Comparison of ENCODE assay signal across 17 mouse cellular contexts in genomic region chr19:54783729-54784128, GRCm38 (mm10).
A peak's percentile ranks its signal among the peaks of the same experiment; 100 is the strongest.
DNase-seq lines count a peak whose midpoint lies in the region; ATAC-seq and TF ChIP-seq lines count a peak whose summit lies in the region.
"Had no signal": no experiment of that assay in that cellular context is flagged by ENCODE, and none has a peak within 500 bp of the region (broad histone marks: within the 10 kb centered on the region; RNA-seq: fewer than 3 reads in every experiment).

No protein-coding gene starts in this region.

- no peak overlapping the region for H3K9ac ChIP-seq in midbrain, postnatal 0 days (replicated peaks; ENCODE audit: low read length, poor library complexity, severe bottlenecking)
- H3K9ac ChIP-seq in midbrain, embryonic 13.5 days (replicated peaks): no peak overlapping the region
- no peak overlapping the region for H3K9ac ChIP-seq in neural tube, embryonic 15.5 days (replicated peaks)
- H3K9ac ChIP-seq: hindbrain, embryonic 13.5 days; intestine, embryonic 15.5 days; midbrain, embryonic 12.5 days had no signal

- intact Hi-C loops in heart, postnatal 36 days (cut with DNase I): no loop called here

- H3K27me3 ChIP-seq in midbrain, postnatal 0 days (ENCODE audit: insufficient read depth, low read length): no peaks in the 10 kb centered on the region
- H3K27me3 ChIP-seq in midbrain, embryonic 13.5 days: no peaks in the 10 kb centered on the region
- no peaks in the 10 kb centered on the region for H3K27me3 ChIP-seq in neural tube, embryonic 15.5 days (replicated peaks)
- H3K27me3 ChIP-seq: hindbrain, embryonic 13.5 days; intestine, embryonic 15.5 days; midbrain, embryonic 12.5 days had no signal

- H3K4me3 ChIP-seq in midbrain, postnatal 0 days (ENCODE audit: low read depth, low read length): no peak overlapping the region
- no peak overlapping the region for H3K4me3 ChIP-seq in midbrain, embryonic 13.5 days (replicated peaks)
- H3K4me3 ChIP-seq in neural tube, embryonic 15.5 days (replicated peaks): no peak overlapping the region
- H3K4me3 ChIP-seq: hindbrain, embryonic 13.5 days; intestine, embryonic 15.5 days; midbrain, embryonic 12.5 days had no signal

- no peaks in the 10 kb centered on the region for H3K36me3 ChIP-seq in midbrain, postnatal 0 days (ENCODE audit: insufficient read depth, low read length)
- no peaks in the 10 kb centered on the region for H3K36me3 ChIP-seq in midbrain, embryonic 13.5 days
- H3K36me3 ChIP-seq in neural tube, embryonic 15.5 days: no peaks in the 10 kb centered on the region
- H3K36me3 ChIP-seq: hindbrain, embryonic 13.5 days; intestine, embryonic 15.5 days; midbrain, embryonic 12.5 days had no signal

- H3K4me1 ChIP-seq in midbrain, postnatal 0 days (ENCODE audit: insufficient read depth, low read length): no peaks in the 10 kb centered on the region
- peaks cover 5% of the 10 kb centered on the region for H3K4me1 ChIP-seq in midbrain, embryonic 13.5 days (replicated peaks)
- no peaks in the 10 kb centered on the region for H3K4me1 ChIP-seq in neural tube, embryonic 15.5 days
- H3K4me1 ChIP-seq: hindbrain, embryonic 13.5 days; intestine, embryonic 15.5 days had no signal

- DNase-seq in heart, adult 11 months: peak; percentile 13
- no peak for DNase-seq in heart, postnatal 36 days
- DNase-seq in midbrain, postnatal 0 days (ENCODE audit: low spot score): no peak
- peak; percentile 7 for DNase-seq in ZHBTc4 (ENCODE audit: low read depth, low spot score)
- DNase-seq in heart, adult 18-20 months: no peak
- DNase-seq: cerebellum, postnatal 10 days; gastrocnemius, postnatal 10 days; kidney, postnatal 10 days; layer of hippocampus, adult 9-11 months; right cerebral cortex, adult 18-20 months; thymus, adult 2 months had no signal

- no peak for ATAC-seq in midbrain, postnatal 0 days (ENCODE audit: low FRiP score)
- ATAC-seq in midbrain, embryonic 13.5 days: no peak
- ATAC-seq in neural tube, embryonic 15.5 days (ENCODE audit: low FRiP score): no peak
- ATAC-seq: intestine, embryonic 15.5 days had no signal

- H3K4me2 ChIP-seq in midbrain, postnatal 0 days (ENCODE audit: low read depth, low read length, poor library complexity, severe bottlenecking): no peak overlapping the region
- no peak overlapping the region for H3K4me2 ChIP-seq in midbrain, embryonic 13.5 days (replicated peaks)
- no peak overlapping the region for H3K4me2 ChIP-seq in neural tube, embryonic 15.5 days
- H3K4me2 ChIP-seq: hindbrain, embryonic 13.5 days; intestine, embryonic 15.5 days; midbrain, embryonic 12.5 days had no signal

- peak; percentile 24 for TF ChIP-seq CTCF in midbrain, postnatal 0 days (IDR thresholded peaks at IDR 0.05)

- 76% methylated on average over 1 of the region's 1 CpGs for WGBS in midbrain, postnatal 0 days
- WGBS in midbrain, embryonic 13.5 days: 86% methylated on average over 1 of the region's 1 CpGs
- 69% methylated on average over 1 of the region's 1 CpGs for WGBS in neural tube, embryonic 15.5 days

- no peak overlapping the region for H3K27ac ChIP-seq in midbrain, postnatal 0 days (ENCODE audit: low read depth, low read length)
- H3K27ac ChIP-seq in midbrain, embryonic 13.5 days: no peak overlapping the region
- no peak overlapping the region for H3K27ac ChIP-seq in neural tube, embryonic 15.5 days (replicated peaks)
- H3K27ac ChIP-seq: hindbrain, embryonic 13.5 days; intestine, embryonic 15.5 days; macrophage; midbrain, embryonic 12.5 days had no signal

- no peaks in the 10 kb centered on the region for H3K9me3 ChIP-seq in midbrain, postnatal 0 days (ENCODE audit: low read length)
- H3K9me3 ChIP-seq in midbrain, embryonic 13.5 days: no peaks in the 10 kb centered on the region
- no peaks in the 10 kb centered on the region for H3K9me3 ChIP-seq in neural tube, embryonic 15.5 days (replicated peaks)
- H3K9me3 ChIP-seq: hindbrain, embryonic 13.5 days; intestine, embryonic 15.5 days; midbrain, embryonic 12.5 days had no signal

Comparison
In these comparisons a context has a peak if more than half of its experiments do, and no peak if none do; other contexts are left out.
1. DNase-seq: peak in heart, adult 11 months (single experiment) and ZHBTc4 (single experiment); none in heart, postnatal 36 days (0 of 2), midbrain, postnatal 0 days (single experiment) and heart, adult 18-20 months (0 of 2).